Mouse (Mus musculus) thymus, postnatal 0 days (tissue): Measurements from ENCODE around the gene Dnajc6. TPM values are rescaled to one million over a fixed set of nuclear protein-coding genes. Genes with fewer than 3 reads are reported as not detected.
A peak's percentile ranks its signal among the peaks of the same experiment; 100 is the strongest.

Experiments
- DNase-seq: peaks from one replicate; pipeline ENCODE4 v3.0.0-alpha.2; 2015; ENCODE audit warnings: low spot score
- polyA plus RNA-seq: library from polyadenylated mRNA; unstranded; fragments of >200 nt; fragmentation: Nextera tagmentation; extraction: Ambion mirVana; gene quantifications from 2 replicates; pipeline ENCODE4 v1.2.1, GENCODE M21; 2015

Gene Dnajc6
- polyA plus RNA-seq, 1 experiment from 2014 or later = 13.8 TPM

DNA sequence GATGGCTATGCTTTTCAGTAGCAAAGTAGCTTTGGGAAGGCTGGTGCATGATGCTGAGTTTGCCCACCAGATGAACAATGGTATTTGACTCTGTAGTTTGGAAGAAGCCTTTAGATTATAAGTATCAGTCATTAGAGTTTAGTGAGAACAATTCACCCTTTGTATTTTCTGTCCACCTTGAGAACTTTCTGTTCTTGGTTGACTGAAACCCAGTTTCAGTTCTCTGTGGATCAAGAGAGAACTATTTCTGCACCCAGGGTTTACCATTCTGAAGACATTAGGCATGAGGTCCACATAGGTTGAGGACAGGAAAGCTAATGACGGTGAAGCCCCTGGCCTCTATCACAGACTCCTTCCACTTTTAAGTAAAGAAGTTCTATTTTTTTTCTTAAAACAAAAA lies 141.0 kb downstream of the Dnajc6 start:
- no peak for DNase-seq

DNA sequence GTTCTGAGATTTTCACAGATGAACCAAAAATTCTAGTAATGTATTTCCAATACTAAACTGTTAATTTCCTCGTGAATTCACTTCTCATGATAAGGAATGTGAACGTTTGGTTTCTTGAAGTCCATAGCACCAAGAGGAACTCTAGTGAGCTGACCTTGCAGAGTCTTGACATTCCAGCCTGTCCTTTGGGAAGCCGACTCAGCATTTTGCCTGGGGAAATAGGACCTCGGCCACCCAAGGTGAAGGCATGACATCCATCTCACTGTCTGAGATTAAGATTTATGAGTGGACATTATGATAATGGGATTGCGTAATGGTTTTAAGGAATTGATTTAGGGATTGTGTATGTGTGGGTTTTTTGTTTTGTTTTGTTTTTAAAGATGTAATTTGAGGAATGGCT lies 144.2 kb downstream of the Dnajc6 start:
- no peak for DNase-seq

DNA sequence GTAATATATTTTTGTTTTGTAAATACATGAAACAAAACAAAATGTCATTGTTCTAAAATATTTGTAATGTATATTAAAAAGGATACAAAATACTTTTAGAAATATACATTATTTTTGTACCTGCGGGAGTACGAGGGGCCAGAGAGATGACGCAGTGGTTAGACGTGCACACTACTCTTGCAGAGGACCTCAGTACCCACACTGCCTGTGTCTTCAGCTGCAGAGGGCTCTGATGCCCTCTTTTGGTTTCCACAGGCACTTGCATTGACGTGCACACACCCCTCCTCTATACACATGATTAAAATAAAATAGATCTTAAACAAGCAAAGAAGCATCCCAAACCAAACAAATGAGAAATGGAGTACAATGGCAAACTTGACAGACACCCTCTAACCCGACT lies 146.3 kb downstream of the Dnajc6 start:
- no peak for DNase-seq

DNA sequence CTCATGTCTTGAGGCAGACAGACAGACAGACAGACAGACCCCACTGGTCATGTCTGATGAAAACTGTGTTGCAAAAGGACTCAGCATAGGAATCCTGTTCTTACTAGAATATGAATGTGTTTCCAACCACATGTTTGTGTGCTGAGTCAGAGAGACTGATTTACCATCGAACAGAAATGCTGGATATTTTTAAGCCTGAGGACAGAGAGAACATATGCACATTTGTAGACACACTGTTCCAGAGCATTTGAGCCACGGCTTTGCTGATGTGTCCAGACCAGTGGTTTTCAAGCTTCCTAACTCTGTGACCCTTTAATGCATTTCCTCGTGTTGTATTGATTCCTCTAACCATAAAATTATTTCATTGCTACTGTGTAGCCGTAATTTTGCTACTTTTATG lies 146.8 kb downstream of the Dnajc6 start:
- DNase-seq = no peak

DNA sequence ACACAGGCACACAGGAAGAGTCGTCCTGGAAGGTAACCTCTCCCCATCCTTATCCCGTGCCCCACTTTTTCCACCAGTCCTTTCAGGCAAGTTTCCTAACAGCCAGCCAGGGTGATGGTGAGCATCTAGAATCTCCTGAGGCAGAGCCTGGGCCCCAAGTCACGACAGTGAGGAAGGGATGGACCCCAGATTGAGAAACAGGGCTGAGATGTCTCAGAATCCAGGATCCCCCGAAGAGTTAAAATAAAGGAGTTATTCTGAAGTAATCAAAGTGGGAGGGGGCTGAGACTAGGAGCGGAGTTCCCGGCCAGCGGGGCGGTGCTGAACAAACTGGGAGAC lies 150.4 kb downstream of the Dnajc6 start:
- no peak for DNase-seq

DNA sequence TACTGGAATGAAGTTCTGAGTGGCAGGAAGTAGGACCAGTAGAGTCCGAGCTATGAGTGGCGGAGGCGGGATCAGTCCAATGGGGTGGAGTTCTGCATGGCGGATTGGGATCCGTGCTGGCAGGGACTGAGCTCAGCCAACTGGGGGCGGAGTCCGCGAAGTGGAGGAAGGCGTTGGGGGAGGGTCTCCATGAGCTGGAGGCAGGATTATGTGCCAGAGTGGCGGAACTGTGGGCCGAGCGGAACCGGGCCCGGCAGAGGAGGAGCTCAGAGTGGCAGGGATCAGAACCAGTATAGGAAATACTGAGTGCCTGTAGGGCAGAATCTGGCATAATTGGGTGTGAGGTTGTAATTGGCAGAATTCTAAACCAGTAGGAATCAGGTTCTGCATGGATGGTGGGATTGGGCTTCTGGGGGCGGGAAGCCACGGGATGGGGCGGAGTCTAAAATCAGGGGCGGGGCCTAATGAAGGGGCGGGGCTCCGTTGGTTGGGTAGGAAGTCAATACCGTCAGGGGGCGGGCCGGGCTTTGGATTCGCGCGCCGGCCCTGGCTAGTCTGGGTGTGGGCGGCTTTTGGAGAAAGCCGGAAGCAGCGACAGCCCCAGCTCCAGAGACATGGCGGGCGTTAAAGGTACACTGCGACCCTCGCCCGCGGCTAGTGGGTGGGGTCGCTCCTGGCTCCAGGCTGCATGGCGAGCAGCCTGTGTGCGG lies 150.9 kb downstream of the Dnajc6 start, which contains the start of gene Leprot:
Gene Leprot, plus strand, starts transcription at position 523 of the 710 bp plus-strand sequence.
- peak; percentile 91 for DNase-seq

DNA sequence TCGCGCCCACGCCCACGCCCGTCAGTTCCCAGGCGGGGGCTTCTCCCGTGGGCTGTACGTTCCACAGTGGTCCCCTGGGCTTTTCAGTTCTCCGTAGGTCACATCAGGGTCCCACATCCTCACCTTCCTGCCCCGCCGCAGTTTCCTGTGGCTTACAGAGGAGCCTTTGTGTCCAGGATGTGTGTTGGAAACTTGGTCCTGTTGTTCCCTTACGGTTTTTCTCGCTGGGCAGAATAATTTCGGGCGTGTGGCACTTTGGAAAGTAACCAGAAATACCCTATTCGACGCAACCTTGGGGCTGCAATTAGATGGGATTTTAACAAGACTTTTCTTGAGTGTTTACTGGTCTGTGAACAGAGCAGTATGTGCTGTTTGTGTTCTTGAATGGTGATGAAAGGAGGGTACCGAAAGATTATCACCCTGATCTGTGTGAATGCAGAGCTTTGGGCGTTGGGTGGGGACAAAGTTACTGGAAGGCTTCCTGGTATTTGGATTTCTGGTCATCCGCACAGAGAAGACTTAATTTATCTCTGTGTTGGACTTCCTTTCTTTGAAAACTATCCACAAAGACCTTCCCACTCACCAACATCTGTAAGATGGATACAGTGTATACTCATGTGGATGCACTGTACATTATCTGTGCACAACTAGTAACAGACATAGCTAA lies 151.7 kb downstream of the Dnajc6 start:
- DNase-seq = peak; percentile 62

DNA sequence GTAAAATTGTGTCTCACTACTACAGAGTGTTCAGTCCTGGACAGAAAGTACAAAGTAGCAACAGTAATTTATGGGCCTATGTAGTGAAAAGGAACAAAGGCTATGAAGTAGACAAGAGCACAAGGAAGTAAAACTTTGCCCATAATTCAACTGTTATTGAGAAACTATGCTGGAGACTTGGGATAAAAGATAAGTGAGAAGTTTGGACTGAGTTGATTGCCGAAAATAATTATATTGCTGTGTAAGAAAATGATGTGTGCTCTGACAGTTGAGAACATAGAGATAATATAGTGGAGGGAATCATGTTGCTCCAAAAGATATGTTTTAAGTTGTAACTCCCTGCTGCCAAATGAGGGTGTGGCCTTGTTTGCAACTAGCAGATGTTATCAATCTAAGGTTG lies 152.3 kb downstream of the Dnajc6 start:
- DNase-seq = no peak

DNA sequence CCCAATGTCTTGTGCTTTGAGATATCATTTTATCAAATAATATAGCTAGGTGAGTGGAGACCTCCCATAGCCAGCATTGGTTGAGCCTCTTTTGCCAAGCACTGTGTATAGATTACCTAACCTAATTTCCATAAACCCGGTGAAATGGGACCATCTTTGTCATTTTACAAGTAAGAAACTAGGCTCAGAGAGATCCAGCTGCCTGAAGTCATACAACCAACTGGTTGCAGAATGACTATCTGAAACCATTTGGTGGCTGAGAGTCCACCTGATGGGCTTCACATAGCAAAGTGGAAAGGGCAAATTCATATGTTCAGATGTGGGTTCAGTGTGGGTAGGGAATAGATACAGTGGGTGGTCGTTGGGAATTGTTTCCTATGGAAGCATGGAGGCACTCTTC lies 154.5 kb downstream of the Dnajc6 start:
- no peak for DNase-seq

DNA sequence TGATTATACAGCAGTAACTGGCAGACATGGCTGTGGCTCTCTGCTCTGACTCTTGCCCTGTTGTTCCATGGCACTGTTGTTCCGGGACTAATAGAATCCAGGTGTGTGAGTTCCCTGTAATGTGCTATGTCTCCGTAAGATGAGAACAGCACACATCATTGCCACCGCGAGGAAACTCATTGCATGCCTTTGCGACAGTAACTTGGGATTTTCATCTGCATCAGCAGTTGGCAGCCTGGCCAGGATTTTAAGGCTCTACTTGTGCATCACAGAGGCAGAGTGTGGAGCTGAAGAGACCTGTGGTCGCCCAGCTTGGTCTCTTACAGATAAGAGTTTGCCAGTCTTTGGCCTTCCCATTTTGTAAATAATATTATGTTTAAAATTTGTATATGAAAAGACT lies 157.8 kb downstream of the Dnajc6 start:
- DNase-seq = no peak

DNA sequence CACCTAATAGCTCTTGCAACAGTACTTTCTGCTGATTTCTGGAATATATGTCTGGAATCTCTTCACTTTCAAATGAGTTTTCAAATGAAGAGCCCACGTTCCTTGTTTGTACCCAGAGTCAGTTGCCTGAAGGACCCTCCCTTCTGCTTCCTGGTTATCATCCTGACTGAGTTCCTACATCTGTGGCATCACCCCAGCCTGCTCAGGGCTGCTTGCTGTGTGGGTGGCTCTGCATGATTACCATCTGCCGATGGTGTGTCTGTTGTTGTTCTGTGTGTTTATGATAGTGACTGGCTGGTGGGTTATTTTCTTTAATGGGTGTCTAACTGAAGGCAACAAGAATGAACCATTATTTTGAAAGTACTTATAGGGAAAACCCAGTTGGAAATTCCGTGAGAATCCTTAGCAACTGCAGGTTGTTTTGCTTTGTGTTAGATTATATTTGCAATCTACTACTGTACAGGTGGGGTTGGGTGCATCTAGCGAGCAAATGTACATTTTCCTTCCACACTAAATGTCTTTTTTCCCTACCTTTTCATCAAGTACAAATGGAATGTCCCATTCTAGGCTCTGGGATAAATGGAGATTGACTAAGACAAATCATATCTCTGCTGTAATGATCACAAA lies 158.5 kb downstream of the Dnajc6 start:
- DNase-seq = no peak

DNA sequence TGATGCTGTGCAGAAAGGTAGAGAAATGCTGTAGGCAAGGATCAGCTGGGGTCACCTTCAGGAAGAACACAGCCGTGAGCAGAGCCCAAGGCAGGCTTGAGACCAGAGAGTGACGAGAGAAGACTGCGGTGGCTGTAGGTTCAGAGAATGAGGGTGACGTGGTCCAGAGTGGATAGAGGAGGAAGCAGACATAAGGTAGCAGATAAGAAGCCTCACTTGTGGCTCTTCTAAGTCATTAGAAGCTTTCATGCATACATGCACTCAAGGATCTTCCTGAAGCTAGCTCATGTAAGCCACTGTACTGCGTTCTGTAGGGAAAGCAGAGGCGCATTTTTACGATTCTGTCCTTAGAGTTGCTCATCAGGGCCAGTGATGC lies 159.0 kb downstream of the Dnajc6 start:
- no peak for DNase-seq

DNA sequence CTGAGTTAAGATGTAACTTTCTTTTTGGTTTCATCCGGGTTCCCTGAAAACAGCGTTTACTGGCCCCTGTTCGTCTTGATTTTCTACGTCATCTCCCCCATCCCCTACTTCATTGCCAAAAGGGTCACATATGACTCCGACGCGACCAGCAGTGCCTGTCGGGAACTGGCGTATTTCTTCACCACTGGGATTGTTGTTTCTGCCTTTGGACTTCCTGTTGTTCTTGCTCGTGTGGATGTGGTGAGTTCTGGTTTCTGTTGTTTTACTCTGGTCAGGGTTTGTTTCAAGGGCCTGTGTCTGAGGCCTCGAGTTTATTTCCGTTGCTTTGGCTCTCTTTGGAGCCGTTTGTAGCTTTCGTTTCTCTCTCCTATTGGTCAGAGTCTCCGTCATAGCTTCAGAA lies 159.6 kb downstream of the Dnajc6 start:
- DNase-seq = no peak

DNA sequence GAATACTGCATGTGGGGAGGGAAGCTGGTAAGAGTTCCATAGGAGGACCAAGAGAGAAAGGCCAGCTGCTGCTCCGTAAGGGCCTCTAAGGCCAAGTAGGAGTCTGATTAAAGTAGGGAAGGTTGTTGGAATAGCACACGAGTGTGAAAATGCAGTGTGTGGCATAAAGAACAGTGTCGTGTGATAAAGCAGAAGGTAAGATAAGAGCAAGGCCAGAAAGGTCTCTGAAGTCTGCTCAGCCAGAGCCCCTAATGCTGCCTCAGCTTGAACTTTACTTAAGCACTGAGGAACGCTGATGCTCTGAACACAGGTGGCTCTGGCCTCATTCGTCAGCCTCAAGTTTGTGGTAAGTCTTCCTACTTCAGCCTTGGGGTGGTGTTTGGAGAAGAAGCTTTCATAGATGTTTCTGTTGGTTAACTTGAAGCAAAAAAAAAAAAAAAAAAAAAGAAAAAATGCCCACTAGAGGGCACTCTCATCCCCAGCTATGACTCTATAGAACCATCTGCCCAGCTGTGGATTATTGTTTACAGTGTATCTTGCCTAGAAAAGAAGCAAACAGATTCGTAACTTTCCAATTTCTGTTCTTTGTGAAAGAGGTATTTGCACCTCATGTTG lies 160.6 kb downstream of the Dnajc6 start:
- DNase-seq = peak; percentile 51

DNA sequence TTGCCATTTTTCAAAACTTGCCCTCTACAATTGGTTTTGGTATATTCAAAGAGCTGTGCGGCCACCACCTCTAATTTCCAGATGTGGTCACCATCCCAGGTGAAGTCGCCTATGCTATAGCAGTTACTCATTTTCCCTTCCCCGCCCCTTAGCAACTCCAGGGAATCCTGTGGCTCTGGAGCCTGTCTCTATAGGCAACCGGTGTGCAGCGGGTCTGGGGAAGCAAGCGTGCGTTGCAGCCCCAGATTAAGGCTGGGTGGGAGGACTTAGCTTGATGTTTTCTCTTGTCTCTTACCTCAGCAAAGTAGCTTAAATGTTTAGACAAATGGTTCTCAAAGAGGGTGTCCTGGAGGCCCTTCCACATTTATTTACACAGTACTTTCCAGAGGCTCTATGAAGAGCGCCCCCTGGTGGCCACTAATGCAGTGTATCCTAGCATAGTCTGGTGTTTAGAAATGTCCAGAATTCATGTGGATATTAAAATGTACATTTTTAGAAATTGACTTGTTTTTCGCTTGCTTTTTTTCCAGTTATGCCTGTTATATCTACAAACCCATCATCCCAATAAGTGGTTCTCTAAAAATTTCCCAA lies 167.8 kb downstream of the Dnajc6 start:
- peak; percentile 57 for DNase-seq

DNA sequence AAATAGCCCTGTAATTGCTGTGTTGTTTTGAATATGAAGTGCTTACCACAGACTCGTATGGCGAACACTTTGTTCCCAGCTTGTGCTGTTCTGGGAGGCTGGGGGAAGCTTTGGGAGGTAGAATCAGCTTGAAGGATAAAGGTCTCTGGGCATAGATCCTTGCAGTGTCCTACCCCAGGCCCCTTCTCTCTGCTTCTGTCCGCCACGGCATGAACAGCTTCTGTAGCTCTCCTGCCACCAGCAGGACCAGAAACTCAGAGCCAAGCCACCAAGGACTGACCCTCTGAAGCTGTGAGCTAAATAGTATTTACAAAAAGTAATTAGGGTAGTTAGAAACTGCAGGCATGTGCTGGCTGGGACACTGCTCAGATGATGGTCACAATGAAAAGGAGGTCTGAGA lies 168.3 kb downstream of the Dnajc6 start:
- no peak for DNase-seq

DNA sequence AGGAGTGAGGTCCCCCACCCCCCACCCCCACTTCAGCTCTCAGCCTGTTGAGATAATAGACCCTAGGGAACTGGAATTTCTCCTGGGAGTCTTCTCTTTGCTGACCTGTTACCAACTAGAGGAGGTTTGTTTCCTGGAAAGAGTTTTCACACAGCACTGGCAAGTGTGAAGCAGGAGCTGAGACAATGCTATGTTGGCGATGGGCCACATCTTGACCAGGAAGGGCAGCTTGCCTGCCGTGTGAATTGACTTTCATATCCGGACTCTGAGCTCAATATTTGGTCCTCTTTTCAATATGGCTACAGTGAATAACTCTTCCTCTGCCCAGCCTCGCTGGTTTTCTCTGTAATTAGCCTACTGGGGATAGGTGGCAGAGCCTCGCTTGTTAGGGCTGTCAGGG lies 172.7 kb downstream of the Dnajc6 start:
- DNase-seq = no peak

DNA sequence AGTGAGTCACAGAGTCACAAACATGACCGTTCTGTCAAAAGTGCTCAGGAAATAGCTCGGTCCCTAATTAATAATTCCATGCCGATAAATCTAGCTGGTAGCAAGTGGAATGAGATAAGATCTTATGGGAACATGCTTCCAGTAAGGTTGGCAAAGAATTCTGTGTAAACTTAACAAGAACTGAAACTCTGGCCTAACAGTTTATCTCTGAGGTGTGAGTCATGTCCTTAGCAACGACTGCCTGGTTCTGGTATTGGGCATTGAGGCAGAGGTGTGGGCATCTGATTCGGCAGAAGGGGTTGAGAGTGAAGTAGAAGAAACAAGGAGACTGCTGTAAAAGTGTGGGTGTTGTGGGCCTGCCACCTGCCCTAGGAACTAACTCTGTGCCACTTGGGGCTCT lies 173.4 kb downstream of the Dnajc6 start:
- no peak for DNase-seq

DNA sequence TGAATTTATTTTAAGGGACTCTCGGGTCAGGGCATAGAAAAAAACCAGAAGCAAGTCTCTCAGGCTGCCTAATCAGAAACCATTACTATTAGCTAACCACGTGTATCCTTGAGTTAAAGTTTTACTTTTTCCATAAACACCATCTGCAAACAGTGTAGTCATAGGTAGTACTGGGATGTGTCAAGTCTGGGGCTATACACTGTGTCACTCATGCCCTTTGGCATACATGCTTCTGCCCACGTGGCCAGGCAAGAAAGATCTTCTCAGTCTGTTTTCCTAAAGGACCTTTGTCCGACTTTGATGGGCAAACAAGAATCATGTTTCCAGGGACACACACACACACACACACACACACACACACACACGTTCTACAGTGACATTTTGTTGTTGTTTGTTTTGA lies 178.3 kb downstream of the Dnajc6 start:
- no peak for DNase-seq

DNA sequence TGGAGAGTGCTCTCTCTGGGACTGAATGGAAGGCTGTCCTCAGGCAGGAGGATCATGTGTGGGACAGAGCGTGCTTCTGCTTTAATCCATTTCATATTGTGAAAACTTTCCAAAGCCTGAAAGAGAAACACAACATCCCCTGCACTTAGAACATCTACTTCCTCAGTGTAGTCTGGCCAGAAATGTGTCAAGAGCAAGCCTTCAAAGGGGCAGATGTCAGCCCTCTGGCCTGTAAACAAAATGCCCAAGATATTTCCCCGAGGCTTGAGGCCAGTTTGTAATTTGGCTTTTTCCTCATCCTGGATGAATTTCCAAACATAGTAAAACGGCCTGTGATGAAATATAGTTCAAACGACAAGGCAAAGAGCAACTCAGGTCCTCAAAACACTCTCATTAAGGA lies 179.3 kb downstream of the Dnajc6 start:
- DNase-seq = no peak

DNA sequence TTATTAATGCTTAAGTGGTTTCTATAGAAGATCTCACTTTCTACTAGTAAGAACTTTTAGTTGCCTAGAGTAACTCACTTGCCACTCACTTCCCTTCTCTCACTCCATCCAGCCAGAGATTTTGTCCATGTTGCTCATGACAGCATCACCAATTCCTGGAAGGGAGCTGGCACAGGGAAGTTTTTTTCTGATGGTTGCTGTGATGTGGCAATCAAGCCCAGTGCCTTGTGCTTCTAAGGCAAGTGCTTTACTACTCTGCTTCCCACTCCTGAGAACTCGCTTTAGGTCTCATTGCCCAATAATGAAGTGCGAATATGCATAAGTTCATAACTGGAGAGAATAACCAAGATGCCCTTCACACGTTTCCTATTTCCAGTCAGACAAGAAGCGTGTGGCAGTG lies 186.2 kb downstream of the Dnajc6 start:
- DNase-seq = no peak

DNA sequence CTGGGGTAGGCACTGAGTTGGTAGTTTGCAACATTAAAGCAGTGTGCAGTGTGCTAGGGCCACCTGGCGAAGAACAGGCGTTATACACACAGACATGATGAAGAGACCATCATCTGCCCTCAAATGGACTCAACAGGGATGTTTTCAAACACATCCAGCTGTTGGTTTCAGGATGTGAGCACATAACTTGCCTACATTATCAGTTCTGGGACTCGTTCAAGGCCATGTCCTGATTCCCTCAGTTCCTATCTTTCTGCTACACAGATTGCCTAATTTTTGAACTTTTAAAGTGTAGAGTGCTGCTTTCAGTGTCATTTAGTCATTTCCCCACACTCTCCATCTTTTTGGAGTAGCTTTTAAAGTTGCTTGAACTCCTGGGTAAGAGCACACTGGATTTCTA lies 186.6 kb downstream of the Dnajc6 start:
- DNase-seq = no peak
